Mouse (Mus musculus): ENCODE results near the gene Sos2.

Sos2 gene

GRCm38 (mm10) chr12:69681566-69682061, at the start of gene Sos2:
TSS of gene Sos2 (minus strand) at chr12:69681852.
- peak; percentile 23 to 45 for DNase-seq (ENCODE audit: low spot score in 2 of 2)

- DNase-seq (ENCODE audit: low spot score in 2 of 2) = no peak
Measured at GRCm38 (mm10) chr12:69730306-69730705, 48.7 kb upstream of the Sos2 start.

- DNase-seq (ENCODE audit: low spot score in 2 of 2) = no peak
Measured at GRCm38 (mm10) chr12:69729246-69729645, 47.6 kb upstream of the Sos2 start.

GRCm38 (mm10) chr12:69724711-69725460, 43.2 kb upstream of the Sos2 start, which contains the start of the genes L2hgdh and Atp5s:
TSS of gene L2hgdh (minus strand) at chr12:69724873.
TSS of gene Atp5s (plus strand) at chr12:69724950.
- DNase-seq (ENCODE audit: low spot score in 2 of 2) = peak; percentile 89 to 94

GRCm38 (mm10) chr12:69724018-69724710, 42.5 kb upstream of the Sos2 start:
- DNase-seq (ENCODE audit: low spot score in 2 of 2) = no peak

GRCm38 (mm10) chr12:69723376-69723775, 41.7 kb upstream of the Sos2 start:
- no peak for DNase-seq (ENCODE audit: low spot score in 2 of 2)

GRCm38 (mm10) chr12:69722857-69723256, 41.2 kb upstream of the Sos2 start:
- no peak for DNase-seq (ENCODE audit: low spot score in 2 of 2)

GRCm38 (mm10) chr12:69713628-69714027, 32.0 kb upstream of the Sos2 start:
- no peak for DNase-seq (ENCODE audit: low spot score in 2 of 2)

GRCm38 (mm10) chr12:69704799-69705458, 23.3 kb upstream of the Sos2 start:
- DNase-seq (ENCODE audit: low spot score in 2 of 2) = no peak

- no peak for DNase-seq (ENCODE audit: low spot score in 2 of 2)
Measured at GRCm38 (mm10) chr12:69698352-69698751, 16.7 kb upstream of the Sos2 start.

- DNase-seq (ENCODE audit: low spot score in 2 of 2) = peak in 1 of 2 experiments; percentile 20
Measured at GRCm38 (mm10) chr12:69696746-69697145, 15.1 kb upstream of the Sos2 start.

GRCm38 (mm10) chr12:69693471-69693870, 11.8 kb upstream of the Sos2 start:
- DNase-seq (ENCODE audit: low spot score in 2 of 2) = no peak

- DNase-seq (ENCODE audit: low spot score in 2 of 2) = no peak
Measured at GRCm38 (mm10) chr12:69690714-69691113, 9.1 kb upstream of the Sos2 start.

GRCm38 (mm10) chr12:69689094-69689493, 7.4 kb upstream of the Sos2 start:
- DNase-seq (ENCODE audit: low spot score in 2 of 2) = no peak

- DNase-seq (ENCODE audit: low spot score in 2 of 2) = no peak
Measured at GRCm38 (mm10) chr12:69688368-69688767, 6.7 kb upstream of the Sos2 start.

GRCm38 (mm10) chr12:69683537-69683936, 1.9 kb upstream of the Sos2 start:
- peak; percentile 40 to 46 for DNase-seq (ENCODE audit: low spot score in 2 of 2)

GRCm38 (mm10) chr12:69682788-69683419, 1.3 kb upstream of the Sos2 start:
- DNase-seq (ENCODE audit: low spot score in 2 of 2) = no peak

GRCm38 (mm10) chr12:69682065-69682787, 574 bp upstream of the Sos2 start:
- DNase-seq (ENCODE audit: low spot score in 2 of 2) = peak; percentile 73 to 76

- DNase-seq (ENCODE audit: low spot score in 2 of 2) = peak in 1 of 2 experiments; percentile 26
Measured at GRCm38 (mm10) chr12:69680635-69681565, 752 bp downstream of the Sos2 start.

- DNase-seq (ENCODE audit: low spot score in 2 of 2) = no peak
Measured at GRCm38 (mm10) chr12:69676157-69676556, 5.5 kb downstream of the Sos2 start.
